Mouse (Mus musculus) kidney, adult 9 months (tissue): ENCODE measurements around the gene Fndc7.
A peak's percentile ranks its signal among the peaks of the same experiment; 100 is the strongest.
"Not testable (repeated sequence)": the region's sequence is repeated elsewhere in the genome, so short reads cannot be mapped to it uniquely, and the experiment has no call there.

Experiments
- DNase-seq: peaks from one replicate; pipeline ENCODE4 v3.0.0; 2022

The Fndc7 gene

GRCm38 (mm10) chr3:108886934-108887617, 2.7 kb downstream of the Fndc7 start:
- no peak for DNase-seq

GRCm38 (mm10) chr3:108885686-108886530, 3.9 kb downstream of the Fndc7 start:
- DNase-seq: no peak

GRCm38 (mm10) chr3:108884706-108885289, 5.0 kb downstream of the Fndc7 start:
- DNase-seq: no peak

- no peak for DNase-seq
Observed at GRCm38 (mm10) chr3:108883067-108883466, 6.7 kb downstream of the Fndc7 start.

GRCm38 (mm10) chr3:108881873-108882272, 7.9 kb downstream of the Fndc7 start:
- DNase-seq: not testable (repeated sequence)

- DNase-seq: no peak
Observed at GRCm38 (mm10) chr3:108880544-108881507, 9.0 kb downstream of the Fndc7 start.

- no peak for DNase-seq
Observed at GRCm38 (mm10) chr3:108879836-108880435, 9.9 kb downstream of the Fndc7 start.

- no peak for DNase-seq
Observed at GRCm38 (mm10) chr3:108879129-108879528, 10.7 kb downstream of the Fndc7 start.

- no peak for DNase-seq
Observed at GRCm38 (mm10) chr3:108870631-108871030, 19.2 kb downstream of the Fndc7 start.

GRCm38 (mm10) chr3:108867449-108867848, 22.4 kb downstream of the Fndc7 start:
- DNase-seq: no peak

GRCm38 (mm10) chr3:108865676-108866075, 24.1 kb downstream of the Fndc7 start:
- DNase-seq: no peak

- no peak for DNase-seq
Observed at GRCm38 (mm10) chr3:108865129-108865528, 24.7 kb downstream of the Fndc7 start.

GRCm38 (mm10) chr3:108863091-108863490, 26.7 kb downstream of the Fndc7 start:
- no peak for DNase-seq

GRCm38 (mm10) chr3:108862282-108862681, 27.5 kb downstream of the Fndc7 start:
- DNase-seq: not testable (repeated sequence)

- no peak for DNase-seq
Observed at GRCm38 (mm10) chr3:108860786-108861185, 29.0 kb downstream of the Fndc7 start.

- DNase-seq: peak; percentile 43
Observed at GRCm38 (mm10) chr3:108858231-108858770, 31.5 kb downstream of the Fndc7 start.

GRCm38 (mm10) chr3:108857714-108858113, 32.1 kb downstream of the Fndc7 start:
- no peak for DNase-seq

GRCm38 (mm10) chr3:108857124-108857470, 32.7 kb downstream of the Fndc7 start:
- no peak for DNase-seq

- DNase-seq: peak; percentile 58
Observed at GRCm38 (mm10) chr3:108856386-108857123, 33.3 kb downstream of the Fndc7 start.

- DNase-seq: no peak
Observed at GRCm38 (mm10) chr3:108855864-108856263, 33.9 kb downstream of the Fndc7 start.

- DNase-seq: no peak
Observed at GRCm38 (mm10) chr3:108855371-108855770, 34.4 kb downstream of the Fndc7 start.
